Mouse (Mus musculus) limb, embryonic 12.5 days (tissue): ENCODE measurements around the gene Lyzl4. TPM values are rescaled to one million over a fixed set of nuclear protein-coding genes. Genes with fewer than 3 reads are reported as not detected.

Source experiments
- ATAC-seq: fragments of 200-750 bp; cut with Nextera tagmentation; 2 replicates; pipeline ENCODE4 v1.8.0; 2017; ENCODE audit warnings: low read depth, moderate TSS enrichment; ENCODE audit not compliant: insufficient number of reproducible peaks, insufficient read depth, low FRiP score, low TSS enrichment
- H3K27ac ChIP-seq: fragments of 300-500 bp; sonication (generic); 2 replicates; pipeline ENCODE4 v1.5.1; 2016; ENCODE audit warnings: mild to moderate bottlenecking, moderate library complexity
- H3K27me3 ChIP-seq: fragments of 300-500 bp; sonication (generic); 2 replicates; pipeline ENCODE4 v1.6.1; 2016; ENCODE audit warnings: mild to moderate bottlenecking, moderate library complexity
- H3K36me3 ChIP-seq: fragments of 300-500 bp; sonication (generic); 2 replicates; pipeline ENCODE4 v1.6.1; 2016; ENCODE audit warnings: mild to moderate bottlenecking, moderate library complexity
- H3K4me1 ChIP-seq: fragments of 300-500 bp; sonication (generic); replicated peaks from 2 replicates; pipeline ENCODE4 v1.6.1; 2016
- H3K4me2 ChIP-seq: fragments of 300-500 bp; sonication (generic); 2 replicates; pipeline ENCODE4 v1.6.1; 2016; ENCODE audit warnings: mild to moderate bottlenecking, moderate library complexity
- H3K4me3 ChIP-seq: fragments of 300-500 bp; sonication (generic); replicated peaks from 2 replicates; pipeline ENCODE4 v1.5.1; 2016; ENCODE audit warnings: mild to moderate bottlenecking
- H3K9ac ChIP-seq: fragments of 300-500 bp; sonication (generic); replicated peaks from 2 replicates; pipeline ENCODE4 v1.6.1; 2016; ENCODE audit warnings: mild to moderate bottlenecking, moderate library complexity
- H3K9me3 ChIP-seq: fragments of 300-500 bp; sonication (generic); 2 replicates; pipeline ENCODE4 v1.6.1; 2016; ENCODE audit warnings: mild to moderate bottlenecking, moderate library complexity
- WGBS: fragments of 180-500 bp; shearing (Covaris S2); methylation state at CpG from one replicate; pipeline ENCODE4 v1.1.7; 2016; 5-methylcytosine and 5-hydroxymethylcytosine counted together
- polyA plus RNA-seq: library from polyadenylated mRNA; unstranded; fragments of >200 nt; fragmentation: Nextera tagmentation; extraction: Ambion mirVana; gene quantifications from 2 replicates; pipeline ENCODE4 v1.2.1, GENCODE M21; 2016

Gene Lyzl4
- polyA plus RNA-seq, 1 experiment from 2014 or later, result not detected

- no peak overlapping the region for H3K4me3 ChIP-seq
- H3K27ac ChIP-seq, result no peak overlapping the region
- H3K9me3 ChIP-seq, result no peaks in the 10 kb centered on the region
- no peaks in the 10 kb centered on the region for H3K4me1 ChIP-seq
- no peak overlapping the region for H3K9ac ChIP-seq
- H3K36me3 ChIP-seq, result no peaks in the 10 kb centered on the region
- no peak for ATAC-seq
- WGBS, result 61% methylated on average over 8 of the region's 8 CpGs
- no peak overlapping the region for H3K4me2 ChIP-seq
- H3K27me3 ChIP-seq, result no peaks in the 10 kb centered on the region
Measured at GRCm38 (mm10) chr9:121528605-121529357, 113.1 kb downstream of the Lyzl4 start.

Other genes with a start within 250 kb of the Lyzl4 start
- 0.64 TPM in 1 of 2 replicates, not detected in the other for gene Cck, start 146.4 kb downstream of the Lyzl4 start, polyA plus RNA-seq
- 0.69 and 1.1 TPM in 2 replicates for gene Vipr1, start 620 bp upstream of the Lyzl4 start, polyA plus RNA-seq
- 13.9 and 16.2 TPM in 2 replicates for gene Sec22c, start 63.4 kb upstream of the Lyzl4 start, polyA plus RNA-seq
- 95.8 and 105 TPM in 2 replicates for gene Ss18l2, start 68.2 kb upstream of the Lyzl4 start, polyA plus RNA-seq
- 68.4 and 71.5 TPM in 2 replicates for gene Nktr, start 77.1 kb upstream of the Lyzl4 start, polyA plus RNA-seq
- gene Zfp651, start 117.2 kb upstream of the Lyzl4 start, polyA plus RNA-seq, result 13.7 and 16.7 TPM in 2 replicates
- gene Klhl40, start 135.5 kb upstream of the Lyzl4 start, polyA plus RNA-seq, result 5.9 and 7.0 TPM in 2 replicates
- gene Hhatl, start 150.4 kb upstream of the Lyzl4 start, polyA plus RNA-seq, result 0.19 and 0.22 TPM in 2 replicates
- 0.15 and 0.58 TPM in 2 replicates for gene Ccdc13, start 197.4 kb upstream of the Lyzl4 start, polyA plus RNA-seq
- 152 and 161 TPM in 2 replicates for gene Higd1a, start 216.3 kb upstream of the Lyzl4 start, polyA plus RNA-seq